Mouse (Mus musculus) heart, embryonic 11.5 days (tissue): ENCODE data around the gene Cybrd1. TPM values are rescaled to one million over a fixed set of nuclear protein-coding genes. Genes with fewer than 3 reads are reported as not detected.

Experiments
- ATAC-seq: fragments of 200-750 bp; cut with Nextera tagmentation; replicated peaks from 2 replicates; pipeline ENCODE4 v1.8.0; 2017; ENCODE audit warnings: moderate library complexity; ENCODE audit not compliant: insufficient number of reproducible peaks, low FRiP score, low TSS enrichment
- H3K27ac ChIP-seq: fragments of 300-500 bp; sonication (generic); 2 replicates; pipeline ENCODE4 v1.5.1; 2014; ENCODE audit warnings: mild to moderate bottlenecking, low read depth, low read length
- H3K27me3 ChIP-seq: fragments of 300-500 bp; sonication (generic); 2 replicates; pipeline ENCODE4 v1.6.1; 2014; ENCODE audit warnings: mild to moderate bottlenecking, low read length, mixed read lengths; ENCODE audit not compliant: control insufficient read depth, insufficient read depth
- H3K36me3 ChIP-seq: fragments of 300-500 bp; sonication (generic); 2 replicates; pipeline ENCODE4 v1.6.1; 2014; ENCODE audit warnings: mild to moderate bottlenecking, low read length, moderate library complexity, mixed read lengths; ENCODE audit not compliant: control insufficient read depth, insufficient read depth
- H3K4me1 ChIP-seq: fragments of 300-500 bp; sonication (generic); 2 replicates; pipeline ENCODE4 v1.6.1; 2014; ENCODE audit warnings: low read length; ENCODE audit not compliant: control insufficient read depth, insufficient read depth
- H3K4me2 ChIP-seq: fragments of 300-500 bp; sonication (generic); 2 replicates; pipeline ENCODE4 v1.6.1; 2014; ENCODE audit warnings: mild to moderate bottlenecking, moderate library complexity
- H3K4me3 ChIP-seq: fragments of 300-500 bp; sonication (generic); 2 replicates; pipeline ENCODE4 v1.5.1; 2014; ENCODE audit warnings: low read depth, low read length
- H3K9ac ChIP-seq: fragments of 300-500 bp; sonication (generic); 2 replicates; pipeline ENCODE4 v1.6.1; 2014; ENCODE audit warnings: mild to moderate bottlenecking, low read depth, low read length, moderate library complexity
- H3K9me3 ChIP-seq: fragments of 300-500 bp; sonication (generic); replicated peaks from 2 replicates; pipeline ENCODE4 v1.6.1; 2016; ENCODE audit warnings: low read length; ENCODE audit not compliant: control insufficient read depth
- WGBS: fragments of 180-500 bp; shearing (Covaris S2); extraction: QIAGEN DNeasy Blood & Tissue Kit; methylation state at CpG from one replicate; pipeline ENCODE4 v1.1.7; 2014; ENCODE audit not compliant: insufficient replicate concordance; 5-methylcytosine and 5-hydroxymethylcytosine counted together
- polyA plus RNA-seq: library from polyadenylated mRNA; unstranded; fragments of >200 nt; fragmentation: Nextera tagmentation; extraction: Ambion mirVana; gene quantifications from 2 replicates; pipeline ENCODE4 v1.2.1, GENCODE M21; 2014

Cybrd1 gene
- polyA plus RNA-seq, 1 experiment from 2014 or later, result 0.74 TPM

DNA sequence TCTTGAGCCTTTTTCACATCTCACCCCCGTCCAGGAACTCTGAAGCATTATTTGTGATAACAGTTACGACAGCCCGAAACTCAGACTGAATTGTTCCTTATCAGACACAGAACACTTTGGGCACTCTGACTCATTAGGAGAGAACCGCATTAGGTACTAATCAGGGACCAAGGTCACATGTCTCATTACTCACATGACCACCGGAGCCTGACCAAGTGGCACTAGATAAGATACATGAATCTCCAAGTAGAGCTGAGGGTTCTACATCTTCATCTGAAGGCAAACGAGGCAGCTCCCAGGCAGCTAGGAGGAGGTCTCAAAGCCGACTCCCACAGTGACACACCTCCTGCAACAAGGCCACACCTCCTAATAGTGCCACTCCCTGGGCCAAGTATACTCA lies 21.6 kb upstream of the Cybrd1 start:
- H3K27ac ChIP-seq, result no peak overlapping the region
- H3K36me3 ChIP-seq, result no peaks in the 10 kb centered on the region
- no peaks in the 10 kb centered on the region for H3K9me3 ChIP-seq
- H3K9ac ChIP-seq, result no peak overlapping the region
- H3K4me2 ChIP-seq, result no peak overlapping the region
- no peak overlapping the region for H3K4me3 ChIP-seq
- no peaks in the 10 kb centered on the region for H3K27me3 ChIP-seq
- H3K4me1 ChIP-seq, result no peaks in the 10 kb centered on the region
- WGBS, result 19% methylated on average over 7 of the region's 7 CpGs
- ATAC-seq, result no peak

DNA sequence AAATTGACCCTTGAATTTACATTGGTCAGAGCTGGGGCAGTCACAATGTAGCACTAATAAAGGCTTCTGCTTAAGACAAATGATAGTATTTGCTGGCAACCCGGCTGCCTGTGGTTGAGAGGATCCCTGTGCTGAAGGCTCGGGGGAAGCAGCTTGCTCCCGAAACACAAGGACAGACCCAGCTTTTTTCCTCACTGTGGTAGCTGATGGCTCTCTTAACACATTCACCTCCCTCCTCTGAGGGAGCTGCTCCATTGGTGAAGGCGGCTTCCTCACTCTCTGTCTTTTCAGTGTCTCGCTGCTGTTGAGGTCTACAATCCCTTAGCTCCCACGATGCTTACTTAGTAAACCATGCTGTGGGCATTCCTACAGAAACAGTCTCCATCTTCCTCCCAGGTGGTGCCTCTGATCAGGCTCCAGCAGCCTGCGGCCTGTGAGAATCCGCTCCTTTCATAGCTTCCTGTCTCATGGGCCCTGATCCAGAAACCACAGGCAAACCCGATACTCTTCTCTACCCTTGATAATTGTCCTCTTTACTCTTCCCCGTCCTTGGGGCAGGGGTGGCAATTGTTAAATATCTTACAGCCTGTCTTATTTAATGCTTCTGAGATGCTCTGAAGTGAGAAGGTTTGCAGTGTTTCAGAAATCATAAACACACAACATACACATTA lies 15.0 kb upstream of the Cybrd1 start:
- WGBS, result 73% methylated on average over 10 of the region's 10 CpGs
- Histone ChIP-seq H3K9ac (no peak overlapping the region), H3K36me3 (no peaks in the 10 kb centered on the region), H3K4me3 (no peak overlapping the region), H3K4me2 (no peak overlapping the region), H3K27me3 (no peaks in the 10 kb centered on the region), H3K27ac (no peak overlapping the region), H3K4me1 (no peaks in the 10 kb centered on the region), H3K9me3 (no peaks in the 10 kb centered on the region)
- ATAC-seq, result no peak

DNA sequence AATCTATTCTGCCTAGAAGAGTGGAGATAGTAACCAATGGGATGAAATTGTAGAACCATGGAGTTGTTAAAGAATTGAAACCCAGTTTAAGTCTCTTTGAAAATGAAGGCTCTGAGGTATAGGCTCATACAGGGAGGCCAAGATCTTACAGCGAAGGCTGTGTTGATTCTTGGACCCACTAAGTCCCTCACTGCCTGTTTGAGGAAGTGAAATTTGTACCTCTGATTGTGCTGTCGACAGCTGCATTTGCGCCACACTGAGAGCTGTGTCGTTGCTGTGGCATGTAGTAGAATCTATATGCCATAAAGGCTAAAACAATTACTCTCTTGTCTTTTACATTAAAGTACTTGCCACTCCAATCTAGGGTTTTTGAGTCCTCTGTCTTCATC lies 14.4 kb upstream of the Cybrd1 start:
- Histone ChIP-seq H3K9ac (no peak overlapping the region), H3K27ac (no peak overlapping the region), H3K4me2 (no peak overlapping the region), H3K27me3 (no peaks in the 10 kb centered on the region), H3K4me3 (no peak overlapping the region), H3K4me1 (no peaks in the 10 kb centered on the region), H3K9me3 (no peaks in the 10 kb centered on the region), H3K36me3 (no peaks in the 10 kb centered on the region)
- 70% methylated on average over 4 of the region's 4 CpGs for WGBS
- ATAC-seq, result no peak

DNA sequence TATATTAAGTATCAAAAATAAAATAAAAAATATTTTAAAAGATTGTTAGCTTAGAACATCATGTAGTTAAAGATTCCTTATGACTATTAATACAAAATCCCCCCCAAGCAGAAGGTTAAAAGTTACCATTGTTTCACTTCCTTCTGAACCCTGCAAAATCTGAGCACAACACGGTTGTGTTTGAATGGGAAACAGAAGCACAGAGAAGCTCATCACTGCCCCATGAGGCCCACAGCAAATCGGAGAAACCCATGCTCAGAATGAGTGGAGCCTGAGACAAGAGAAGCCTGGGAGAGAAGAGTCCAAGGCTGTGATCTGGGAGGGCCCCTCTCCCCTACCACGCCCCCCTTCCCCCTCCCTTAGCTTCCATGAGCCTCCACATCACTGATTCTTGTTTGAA lies 13.0 kb upstream of the Cybrd1 start:
- Histone ChIP-seq H3K27ac (no peak overlapping the region), H3K4me1 (no peaks in the 10 kb centered on the region), H3K9ac (no peak overlapping the region), H3K36me3 (no peaks in the 10 kb centered on the region), H3K4me2 (no peak overlapping the region), H3K4me3 (no peak overlapping the region), H3K9me3 (no peaks in the 10 kb centered on the region), H3K27me3 (no peaks in the 10 kb centered on the region)
- no peak for ATAC-seq
- WGBS, result 71% methylated on average over 3 of the region's 3 CpGs

DNA sequence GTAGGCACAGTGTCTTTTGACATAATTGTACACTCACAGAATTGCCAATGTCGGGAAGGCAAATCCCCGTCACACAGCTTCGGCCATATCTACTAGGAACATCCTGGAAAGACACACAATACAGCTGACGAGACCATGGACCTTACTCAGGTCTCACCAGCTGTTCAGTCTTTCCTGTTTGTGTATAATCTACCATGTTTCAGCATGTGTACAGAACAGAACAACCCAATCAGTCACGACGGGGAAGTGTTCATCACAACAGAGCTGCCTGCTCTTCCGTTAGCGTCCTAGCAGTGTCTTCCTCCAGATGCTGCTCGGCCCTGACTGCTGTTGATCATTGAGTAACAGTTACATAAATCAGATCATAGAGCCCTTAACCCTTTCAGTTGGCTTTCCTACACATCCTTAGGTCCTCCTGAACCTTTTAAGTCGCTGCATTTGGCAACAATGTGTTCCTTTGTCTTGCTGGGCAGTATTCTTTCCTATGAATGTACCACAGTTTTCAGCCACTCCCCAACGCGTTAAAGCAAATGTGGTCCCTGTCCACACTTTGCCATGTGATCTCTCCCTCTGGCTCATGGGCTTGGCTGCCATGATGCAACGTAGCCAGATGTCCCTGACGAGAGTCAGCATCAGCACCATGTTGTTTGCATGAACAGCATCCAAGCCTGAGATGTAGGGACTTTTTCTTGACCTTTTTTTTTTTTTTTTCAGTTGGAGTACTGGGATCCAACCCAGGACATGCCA lies 12.1 kb upstream of the Cybrd1 start:
- Histone ChIP-seq H3K9me3 (no peaks in the 10 kb centered on the region), H3K4me3 (no peak overlapping the region), H3K4me1 (no peaks in the 10 kb centered on the region), H3K27me3 (no peaks in the 10 kb centered on the region), H3K9ac (no peak overlapping the region), H3K4me2 (no peak overlapping the region), H3K27ac (no peak overlapping the region), H3K36me3 (no peaks in the 10 kb centered on the region)
- 65% methylated on average over 14 of the region's 14 CpGs for WGBS
- no peak for ATAC-seq

DNA sequence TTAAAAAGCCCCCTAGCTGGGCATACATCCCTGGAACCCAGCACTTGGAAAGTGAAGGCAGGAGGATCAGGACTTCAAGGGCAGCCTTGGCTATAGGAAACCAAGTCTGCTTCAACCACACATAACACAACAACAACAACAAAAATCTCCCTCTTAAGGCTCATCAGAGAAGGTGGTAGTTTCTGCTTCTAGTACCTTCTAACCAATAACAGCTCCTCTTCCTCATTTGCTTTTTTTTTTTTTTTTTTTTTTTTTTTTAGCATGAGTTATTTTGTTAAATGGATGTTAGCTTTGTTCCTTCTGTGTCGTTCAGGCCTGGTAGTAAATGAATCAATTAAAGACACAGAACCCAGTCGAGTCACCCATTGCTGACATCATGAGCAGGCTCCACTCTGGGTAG lies 10.5 kb upstream of the Cybrd1 start:
- no peaks in the 10 kb centered on the region for H3K4me1 ChIP-seq
- no peaks in the 10 kb centered on the region for H3K27me3 ChIP-seq
- H3K4me2 ChIP-seq, result no peak overlapping the region
- no peak overlapping the region for H3K4me3 ChIP-seq
- H3K9ac ChIP-seq, result no peak overlapping the region
- 77% methylated on average over 2 of the region's 2 CpGs for WGBS
- no peak for ATAC-seq
- H3K9me3 ChIP-seq, result no peaks in the 10 kb centered on the region
- no peak overlapping the region for H3K27ac ChIP-seq
- H3K36me3 ChIP-seq, result no peaks in the 10 kb centered on the region

DNA sequence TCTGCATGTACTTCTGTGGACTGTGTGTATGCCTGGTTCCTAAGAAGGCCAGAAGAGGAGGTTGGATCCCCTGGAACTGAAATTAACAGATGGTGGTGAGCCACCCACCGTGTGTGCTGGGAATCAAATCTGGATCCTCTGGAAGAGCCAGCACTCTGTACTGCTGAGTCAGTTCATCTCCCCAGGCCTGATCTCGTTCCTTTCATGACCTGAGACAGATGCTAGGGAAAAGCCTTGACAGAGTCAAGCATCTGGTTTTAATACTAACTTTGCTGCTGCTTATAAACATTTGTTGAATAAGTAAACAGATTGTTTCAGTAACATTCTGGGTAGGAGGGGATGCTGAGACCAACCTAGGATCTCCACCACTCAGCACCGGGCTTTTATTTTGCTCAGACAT lies 9.2 kb upstream of the Cybrd1 start:
- H3K27ac ChIP-seq, result no peak overlapping the region
- no peak overlapping the region for H3K9ac ChIP-seq
- no peaks in the 10 kb centered on the region for H3K4me1 ChIP-seq
- no peak overlapping the region for H3K4me2 ChIP-seq
- H3K36me3 ChIP-seq, result no peaks in the 10 kb centered on the region
- H3K9me3 ChIP-seq, result no peaks in the 10 kb centered on the region
- no peak overlapping the region for H3K4me3 ChIP-seq
- no peak for ATAC-seq
- H3K27me3 ChIP-seq, result no peaks in the 10 kb centered on the region
- 84% methylated on average over 3 of the region's 3 CpGs for WGBS

DNA sequence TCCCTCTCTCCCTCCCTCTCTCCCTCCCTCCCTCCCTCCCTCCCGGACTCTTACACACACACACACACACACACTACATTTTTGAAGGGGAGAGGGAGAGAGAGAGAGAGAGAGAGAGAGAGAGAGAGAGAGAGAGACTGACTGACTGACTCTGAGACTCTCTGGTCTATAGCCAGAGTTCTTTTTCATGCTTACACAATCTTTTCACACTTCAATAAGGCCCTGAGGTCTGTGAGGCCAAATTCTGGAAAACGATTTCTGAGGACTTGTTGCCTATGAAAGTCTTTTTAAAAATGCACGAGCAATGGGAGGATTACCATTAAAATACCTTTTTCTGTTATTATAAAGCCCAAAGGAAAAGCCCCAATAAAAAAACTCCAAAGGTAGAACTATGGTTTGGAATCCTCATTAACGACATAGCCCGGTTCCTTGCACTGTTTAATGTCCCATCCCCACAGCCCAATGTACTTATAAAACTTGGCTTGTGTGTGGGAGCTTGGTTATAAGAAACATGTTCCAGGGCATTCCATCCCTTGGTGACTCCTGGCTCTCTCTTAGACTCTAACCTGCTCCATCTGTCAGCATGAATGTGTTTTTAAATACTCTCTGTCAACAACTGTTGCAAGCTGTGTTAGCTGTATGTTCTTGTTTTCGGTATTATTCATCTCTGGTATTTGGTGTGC lies 4.1 kb upstream of the Cybrd1 start:
- no peak overlapping the region for H3K9ac ChIP-seq
- H3K4me1 ChIP-seq, result peaks cover 7% of the 10 kb centered on the region; the same call in 1 of the 2 replicates
- no peak overlapping the region for H3K4me2 ChIP-seq
- no peak for ATAC-seq
- H3K27ac ChIP-seq, result no peak overlapping the region
- H3K9me3 ChIP-seq, result no peaks in the 10 kb centered on the region
- no peaks in the 10 kb centered on the region for H3K36me3 ChIP-seq
- H3K4me3 ChIP-seq, result no peak overlapping the region
- WGBS, result 69% methylated on average over 6 of the region's 6 CpGs
- peaks cover 6% of the 10 kb centered on the region for H3K27me3 ChIP-seq
